In the genomic region with DNA sequence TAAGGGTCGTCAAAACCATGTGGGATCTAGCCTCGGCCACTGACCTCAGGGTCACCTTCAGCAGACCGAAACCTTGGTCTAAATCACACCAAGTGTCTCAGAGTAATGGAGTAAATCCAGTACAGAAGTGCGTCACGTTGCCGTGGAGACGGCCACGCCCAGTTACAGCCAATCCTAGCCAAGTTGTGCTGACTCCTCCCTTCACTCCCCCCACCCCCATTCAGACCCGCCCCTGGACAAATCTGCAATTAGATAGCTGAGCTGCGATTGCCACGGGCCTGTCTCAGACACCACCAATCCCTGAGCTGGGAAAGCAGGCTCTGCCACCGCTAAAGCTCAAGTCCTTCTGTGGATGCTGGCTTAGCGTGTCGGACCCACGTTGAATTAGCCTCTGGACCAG, we compare ENCODE assay signal across 9 mouse cellular contexts. TPM values are rescaled to one million over a fixed set of nuclear protein-coding genes. Genes with fewer than 3 reads are reported as not detected.
DNase-seq lines count a peak whose midpoint lies in the region; ATAC-seq lines count a peak whose summit lies in the region.
"Had no signal": no experiment of that assay in that cellular context is flagged by ENCODE, and none has a peak within 500 bp of the region (broad histone marks: within the 10 kb centered on the region; RNA-seq: fewer than 3 reads in every experiment).

Ankmy1 (minus strand) TSS at position 121 of the 400 bp plus-strand sequence.

- peaks cover 10% of the 10 kb centered on the region for H3K27me3 ChIP-seq in embryonic facial prominence, embryonic 13.5 days
- H3K27me3 ChIP-seq in hindbrain, embryonic 15.5 days, result peaks cover 10% of the 10 kb centered on the region; the same call in 1 of the 2 replicates

- intact Hi-C loops in left cerebral cortex, postnatal 10 days (cut with DNase I), result loop anchor here (5.0 kb wide), 1 partner anchor 55 kb away; no protein-coding TSS in a partner anchor

- H3K4me3 ChIP-seq in embryonic facial prominence, embryonic 13.5 days, result peak within 1 kb of the TSS; percentile 29
- H3K4me3 ChIP-seq in hindbrain, embryonic 15.5 days, result peak within 1 kb of the TSS; percentile 16

- under 1% methylated on average over 15 of the region's 15 CpGs for WGBS in embryonic facial prominence, embryonic 13.5 days
- 2% methylated on average over 15 of the region's 15 CpGs for WGBS in hindbrain, embryonic 15.5 days

- H3K27ac ChIP-seq in embryonic facial prominence, embryonic 13.5 days, result no peak within 1 kb of the TSS
- H3K27ac ChIP-seq in hindbrain, embryonic 15.5 days (replicated peaks), result no peak within 1 kb of the TSS

- DNase-seq in left cerebral cortex, adult 18-20 months (ENCODE audit: low spot score in 2 of 2), result peak; percentile 58 to 65
- DNase-seq in left cerebral cortex, adult 11 months (ENCODE audit: low spot score), result no peak
- peak; percentile 72 to 81 for DNase-seq in left cerebral cortex, postnatal 10 days (ENCODE audit: extremely low spot score in 1 of 2, low spot score in 2 of 2)
- peak; percentile 50 for DNase-seq in lung, postnatal 25 days (ENCODE audit: low spot score)
- peak; percentile 69 for DNase-seq in right cerebral cortex, adult 18-20 months
- DNase-seq in c-Kit-positive CD71-positive TER-119-positive erythroid progenitor cells, embryonic 14.5 days (ENCODE audit: low spot score), result no peak

- peaks cover 19% of the 10 kb centered on the region for H3K4me1 ChIP-seq in embryonic facial prominence, embryonic 13.5 days
- H3K4me1 ChIP-seq in hindbrain, embryonic 15.5 days (replicated peaks), result peaks cover 17% of the 10 kb centered on the region

- H3K9me3 ChIP-seq in embryonic facial prominence, embryonic 13.5 days, result no peaks in the 10 kb centered on the region
- H3K9me3 ChIP-seq in hindbrain, embryonic 15.5 days, result no peaks in the 10 kb centered on the region

- peak; percentile 33; the same call in 1 of the 2 replicates for ATAC-seq in embryonic facial prominence, embryonic 13.5 days (ENCODE audit: insufficient number of reproducible peaks, insufficient read depth, low FRiP score, low TSS enrichment, low read depth)
- peak; percentile 6; the same call in 1 of the 2 replicates for ATAC-seq in hindbrain, embryonic 15.5 days (ENCODE audit: low FRiP score, low read depth)

- peak within 1 kb of the TSS; percentile 12; the same call in 1 of the 2 replicates for H3K9ac ChIP-seq in embryonic facial prominence, embryonic 13.5 days
- H3K9ac ChIP-seq in hindbrain, embryonic 15.5 days, result no peak within 1 kb of the TSS; the same call in 1 of the 2 replicates

- no peaks in the 10 kb centered on the region for H3K36me3 ChIP-seq in embryonic facial prominence, embryonic 13.5 days
- no peaks in the 10 kb centered on the region for H3K36me3 ChIP-seq in hindbrain, embryonic 15.5 days

- peak within 1 kb of the TSS; percentile 55 for H3K4me2 ChIP-seq in embryonic facial prominence, embryonic 13.5 days
- H3K4me2 ChIP-seq in hindbrain, embryonic 15.5 days, result peak within 1 kb of the TSS; percentile 49

RNA-seq across cellular contexts. Expression of gene Ankmy1, which starts in this region (rescaled TPM):
- total RNA-seq in left cerebral cortex, adult 18-20 months (2021), result under 1 TPM; 0.40 to 0.53 TPM
- 0.38 and 0.40 TPM in 2 replicates for polyA plus RNA-seq in embryonic facial prominence, embryonic 13.5 days (2015; fragmentation: Nextera tagmentation; extraction: Ambion mirVana)
- 0.56 and 0.61 TPM in 2 replicates for polyA plus RNA-seq in hindbrain, embryonic 15.5 days (2015; fragmentation: Nextera tagmentation; extraction: Ambion mirVana)
- total RNA-seq in left cerebral cortex, postnatal 10 days (2021), result under 1 TPM in 1 of 2 experiments, not detected in 1; 0.17 TPM
- total RNA-seq: heart, postnatal 36 days had no signal

Comparison
In these comparisons a context has a peak if more than half of its experiments do, and no peak if none do; other contexts are left out.
1. Peak in DNase-seq in left cerebral cortex, adult 18-20 months; RNA of the gene not detected or under 1 TPM.
2. Peak in ATAC-seq, H3K4me3 ChIP-seq, H3K9ac ChIP-seq and H3K4me2 ChIP-seq in embryonic facial prominence, embryonic 13.5 days; RNA of the gene not detected or under 1 TPM.
3. Peak in ATAC-seq, H3K4me3 ChIP-seq and H3K4me2 ChIP-seq in hindbrain, embryonic 15.5 days; RNA of the gene not detected or under 1 TPM.
4. Peak in DNase-seq in left cerebral cortex, postnatal 10 days; RNA of the gene not detected or under 1 TPM.
5. DNase-seq: peak in lung, postnatal 25 days (single experiment) and right cerebral cortex, adult 18-20 months (single experiment); none in left cerebral cortex, adult 11 months (single experiment) and c-Kit-positive CD71-positive TER-119-positive erythroid progenitor cells, embryonic 14.5 days (single experiment).